Mouse (Mus musculus) hindbrain, embryonic 12.5 days (tissue): ENCODE measurements around the gene Prr5. TPM values are rescaled to one million over a fixed set of nuclear protein-coding genes. Genes with fewer than 3 reads are reported as not detected.

Source experiments
- ATAC-seq: fragments of 200-750 bp; cut with Nextera tagmentation; 2 replicates; pipeline ENCODE4 v1.8.0; 2017; ENCODE audit warnings: moderate TSS enrichment; ENCODE audit not compliant: low FRiP score
- H3K27ac ChIP-seq: fragments of 300-500 bp; sonication (generic); 2 replicates; pipeline ENCODE4 v1.5.1; 2016; ENCODE audit warnings: mild to moderate bottlenecking
- H3K27me3 ChIP-seq: fragments of 300-500 bp; sonication (generic); 2 replicates; pipeline ENCODE4 v1.6.1; 2016; ENCODE audit warnings: mild to moderate bottlenecking
- H3K36me3 ChIP-seq: fragments of 300-500 bp; sonication (generic); 2 replicates; pipeline ENCODE4 v1.6.1; 2016; ENCODE audit warnings: mild to moderate bottlenecking
- H3K4me1 ChIP-seq: fragments of 300-500 bp; sonication (generic); 2 replicates; pipeline ENCODE4 v1.6.1; 2016
- H3K4me2 ChIP-seq: fragments of 300-500 bp; sonication (generic); replicated peaks from 2 replicates; pipeline ENCODE4 v1.6.1; 2016; ENCODE audit warnings: mild to moderate bottlenecking
- H3K4me3 ChIP-seq: fragments of 300-500 bp; sonication (generic); 2 replicates; pipeline ENCODE4 v1.5.1; 2016; ENCODE audit warnings: mild to moderate bottlenecking
- H3K9ac ChIP-seq: fragments of 300-500 bp; sonication (generic); 2 replicates; pipeline ENCODE4 v1.6.1; 2016; ENCODE audit warnings: mild to moderate bottlenecking, moderate library complexity
- H3K9me3 ChIP-seq: fragments of 300-500 bp; sonication (generic); replicated peaks from 2 replicates; pipeline ENCODE4 v1.6.1; 2016; ENCODE audit warnings: mild to moderate bottlenecking
- WGBS: fragments of 180-500 bp; shearing (Covaris S2); methylation state at CpG from one replicate; pipeline ENCODE4 v1.1.7; 2016; 5-methylcytosine and 5-hydroxymethylcytosine counted together
- polyA plus RNA-seq: library from polyadenylated mRNA; unstranded; fragments of >200 nt; fragmentation: Nextera tagmentation; extraction: Ambion mirVana; gene quantifications from 2 replicates; pipeline ENCODE4 v1.2.1, GENCODE M21; 2016

The Prr5 gene
- polyA plus RNA-seq, 1 experiment from 2014 or later = 17.9 TPM

GRCm38 (mm10) chr15:84671401-84672307, 2.2 kb downstream of the Prr5 start:
- 52% methylated on average over 9 of the region's 9 CpGs for WGBS
- Histone ChIP-seq H3K36me3 (no peaks in the 10 kb centered on the region), H3K27ac (no peak overlapping the region), H3K9me3 (no peaks in the 10 kb centered on the region), H3K27me3 (0 out of 2 replicates have a peak, but pooled peaks cover 2% of the 10 kb centered on the region), H3K9ac (no peak overlapping the region), H3K4me3 (no peak overlapping the region), H3K4me1 (peaks cover 11% of the 10 kb centered on the region; the same call in 1 of the 2 replicates), H3K4me2 (no peak overlapping the region)
- no peak for ATAC-seq

GRCm38 (mm10) chr15:84672308-84672615, 2.8 kb downstream of the Prr5 start:
- no peak for ATAC-seq
- Histone ChIP-seq H3K9ac (no peak overlapping the region), H3K4me1 (peaks cover 11% of the 10 kb centered on the region; the same call in 1 of the 2 replicates), H3K4me3 (no peak overlapping the region), H3K9me3 (no peaks in the 10 kb centered on the region), H3K27ac (no peak overlapping the region), H3K36me3 (no peaks in the 10 kb centered on the region), H3K27me3 (0 out of 2 replicates have a peak, but pooled peaks cover 2% of the 10 kb centered on the region), H3K4me2 (no peak overlapping the region)
- 83% methylated on average over 4 of the region's 4 CpGs for WGBS

- Histone ChIP-seq H3K4me3 (no peak overlapping the region), H3K36me3 (no peaks in the 10 kb centered on the region), H3K4me1 (peaks cover 11% of the 10 kb centered on the region; the same call in 1 of the 2 replicates), H3K9ac (no peak overlapping the region), H3K27me3 (0 out of 2 replicates have a peak, but pooled peaks cover 2% of the 10 kb centered on the region), H3K4me2 (no peak overlapping the region), H3K9me3 (no peaks in the 10 kb centered on the region), H3K27ac (no peak overlapping the region)
- ATAC-seq = no peak
- 71% methylated on average over 3 of the region's 3 CpGs for WGBS
These were observed 3.2 kb downstream of the Prr5 start for GRCm38 (mm10) chr15:84672616-84673015.

GRCm38 (mm10) chr15:84674329-84675067, 5.1 kb downstream of the Prr5 start:
- Histone ChIP-seq H3K4me2 (no peak overlapping the region), H3K4me3 (no peak overlapping the region), H3K4me1 (peaks cover 9% of the 10 kb centered on the region; the same call in 1 of the 2 replicates), H3K27me3 (peaks cover 1% of the 10 kb centered on the region; the same call in 1 of the 2 replicates), H3K27ac (no peak overlapping the region), H3K9ac (no peak overlapping the region), H3K36me3 (no peaks in the 10 kb centered on the region), H3K9me3 (no peaks in the 10 kb centered on the region)
- WGBS = 73% methylated on average over 11 of the region's 11 CpGs
- ATAC-seq = no peak

GRCm38 (mm10) chr15:84675317-84675716, 5.9 kb downstream of the Prr5 start:
- Histone ChIP-seq H3K27me3 (peaks cover 9% of the 10 kb centered on the region), H3K4me2 (no peak overlapping the region), H3K36me3 (no peaks in the 10 kb centered on the region), H3K27ac (no peak overlapping the region), H3K9ac (no peak overlapping the region), H3K4me3 (no peak overlapping the region), H3K9me3 (no peaks in the 10 kb centered on the region), H3K4me1 (peaks cover 9% of the 10 kb centered on the region; the same call in 1 of the 2 replicates)
- WGBS = 81% methylated on average over 8 of the region's 8 CpGs
- no peak for ATAC-seq

- no peak for ATAC-seq
- H3K9ac ChIP-seq = no peak overlapping the region
- 71% methylated on average over 11 of the region's 11 CpGs for WGBS
These were observed 8.5 kb downstream of the Prr5 start for GRCm38 (mm10) chr15:84677943-84678342.

GRCm38 (mm10) chr15:84679090-84679489, 9.7 kb downstream of the Prr5 start:
- no peak overlapping the region for H3K4me2 ChIP-seq
- H3K9ac ChIP-seq = no peak overlapping the region
- H3K36me3 ChIP-seq = no peaks in the 10 kb centered on the region
- H3K4me3 ChIP-seq = no peak overlapping the region
- H3K9me3 ChIP-seq = no peaks in the 10 kb centered on the region
- peaks cover 37% of the 10 kb centered on the region for H3K27me3 ChIP-seq
- H3K27ac ChIP-seq = no peak overlapping the region
- ATAC-seq = no peak
- H3K4me1 ChIP-seq = peaks cover 17% of the 10 kb centered on the region
- 95% methylated on average over 4 of the region's 4 CpGs for WGBS

More at GRCm38 (mm10) chr15:84677943-84678342, 8.5 kb downstream of the Prr5 start:
- no peak overlapping the region for H3K4me2 ChIP-seq
- no peak overlapping the region for H3K4me3 ChIP-seq
- no peaks in the 10 kb centered on the region for H3K36me3 ChIP-seq
- no peaks in the 10 kb centered on the region for H3K9me3 ChIP-seq
- peaks cover 34% of the 10 kb centered on the region for H3K27me3 ChIP-seq
- H3K4me1 ChIP-seq = peaks cover 17% of the 10 kb centered on the region
- H3K27ac ChIP-seq = no peak overlapping the region

GRCm38 (mm10) chr15:84679794-84680193, 10.4 kb downstream of the Prr5 start:
- H3K27me3 ChIP-seq = peaks cover 37% of the 10 kb centered on the region
- 68% methylated on average over 3 of the region's 3 CpGs for WGBS

GRCm38 (mm10) chr15:84680545-84681454, 11.4 kb downstream of the Prr5 start:
- peak; percentile 44 for ATAC-seq
- Histone ChIP-seq H3K4me1 (peaks cover 17% of the 10 kb centered on the region), H3K36me3 (no peaks in the 10 kb centered on the region), H3K4me2 (peak overlapping the region; percentile 98), H3K9ac (peak overlapping the region; percentile 67), H3K27me3 (peaks cover 37% of the 10 kb centered on the region), H3K4me3 (peak overlapping the region; percentile 56), H3K27ac (no peak overlapping the region), H3K9me3 (no peaks in the 10 kb centered on the region)
- WGBS = under 1% methylated on average over 71 of the region's 77 CpGs

More at GRCm38 (mm10) chr15:84679794-84680193, 10.4 kb downstream of the Prr5 start:
- Histone ChIP-seq H3K4me1 (peaks cover 17% of the 10 kb centered on the region), H3K9ac (no peak overlapping the region), H3K4me3 (no peak overlapping the region), H3K36me3 (no peaks in the 10 kb centered on the region), H3K4me2 (no peak overlapping the region), H3K27ac (no peak overlapping the region), H3K9me3 (no peaks in the 10 kb centered on the region)
- no peak for ATAC-seq

- H3K36me3 ChIP-seq = no peaks in the 10 kb centered on the region
- peaks cover 37% of the 10 kb centered on the region for H3K27me3 ChIP-seq
- H3K27ac ChIP-seq = peak overlapping the region; percentile 19; the same call in 1 of the 2 replicates
- peak overlapping the region; percentile 98 for H3K4me2 ChIP-seq
- 6% methylated on average over 20 of the region's 31 CpGs for WGBS
- 0 out of 2 replicates have a peak, but pooled peaks have one; percentile 5 for ATAC-seq
- peak overlapping the region; percentile 56 for H3K4me3 ChIP-seq
- H3K9me3 ChIP-seq = no peaks in the 10 kb centered on the region
- H3K9ac ChIP-seq = peak overlapping the region; percentile 67
- H3K4me1 ChIP-seq = peaks cover 13% of the 10 kb centered on the region
These were observed 12.2 kb downstream of the Prr5 start for GRCm38 (mm10) chr15:84681455-84682193.

- Histone ChIP-seq H3K27ac (peak overlapping the region; percentile 19; the same call in 1 of the 2 replicates), H3K4me1 (peaks cover 13% of the 10 kb centered on the region), H3K9me3 (no peaks in the 10 kb centered on the region), H3K9ac (no peak overlapping the region), H3K27me3 (peaks cover 37% of the 10 kb centered on the region), H3K36me3 (no peaks in the 10 kb centered on the region), H3K4me2 (peak overlapping the region; percentile 98), H3K4me3 (peak overlapping the region; percentile 56; the same call in 1 of the 2 replicates)
- ATAC-seq = no peak
- 53% methylated on average over 3 of the region's 3 CpGs for WGBS
These were observed 12.8 kb downstream of the Prr5 start for GRCm38 (mm10) chr15:84682206-84682605.
